Mouse (Mus musculus): ENCODE data around the gene Nxnl1. TPM values are rescaled to one million over a fixed set of nuclear protein-coding genes. Genes with fewer than 3 reads are reported as not detected.

Nxnl1 gene
- polyA plus RNA-seq, 1 experiment from 2014 or later = 0.18 TPM

GRCm38 (mm10) chr8:71598375-71598774 lies 32.0 kb upstream of the Nxnl1 start:
- Histone ChIP-seq H3K9ac (ENCODE audit: low read length) (no peak overlapping the region), H3K27ac (ENCODE audit: low read length) (no peak overlapping the region), H3K36me3 (ENCODE audit: control insufficient read depth, insufficient read depth) (no peaks in the 10 kb centered on the region), H3K27me3 (ENCODE audit: control insufficient read depth, insufficient read depth, low read length) (peaks cover 23% of the 10 kb centered on the region), H3K9me3 (replicated peaks; ENCODE audit: control insufficient read depth, low read length) (no peaks in the 10 kb centered on the region), H3K4me2 (ENCODE audit: low read depth, low read length) (no peak overlapping the region), H3K4me1 (ENCODE audit: control insufficient read depth, insufficient read depth, low read length) (peaks cover 22% of the 10 kb centered on the region), H3K4me3 (ENCODE audit: low read length) (no peak overlapping the region)
- no peak for ATAC-seq (replicated peaks; ENCODE audit: extremely low read depth, insufficient read depth, low FRiP score)

DNA sequence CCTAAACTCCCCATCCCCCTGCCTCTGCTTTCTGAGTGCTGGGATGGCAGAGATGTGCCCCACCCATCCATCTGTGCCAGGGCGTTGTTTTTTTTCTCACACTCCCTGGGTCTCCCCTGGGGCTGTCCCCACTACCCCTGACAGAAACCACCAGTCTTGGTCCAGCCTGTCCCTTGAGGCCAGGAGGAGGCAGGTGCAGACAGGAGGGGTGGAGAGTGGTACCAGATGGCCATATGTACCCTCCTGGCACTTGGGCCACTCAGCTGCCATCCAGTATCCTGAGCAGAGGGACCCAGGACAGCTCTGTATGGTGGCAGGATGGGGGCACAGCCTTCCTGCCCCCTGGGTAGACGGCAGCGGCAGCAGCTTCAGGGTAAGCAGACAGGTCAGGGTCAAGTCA lies 31.1 kb upstream of the Nxnl1 start, which contains the start of gene Fam129c:
Gene Fam129c (plus strand): TSS at position 198 of the 400 bp plus-strand sequence.
- no peak within 1 kb of the TSS for H3K9ac ChIP-seq (ENCODE audit: low read length)
- no peak within 1 kb of the TSS for H3K4me3 ChIP-seq (ENCODE audit: low read length)
- no peak within 1 kb of the TSS for H3K4me2 ChIP-seq (ENCODE audit: low read depth, low read length)
- peaks cover 18% of the 10 kb centered on the region for H3K27me3 ChIP-seq (ENCODE audit: control insufficient read depth, insufficient read depth, low read length)
- no peaks in the 10 kb centered on the region for H3K36me3 ChIP-seq (ENCODE audit: control insufficient read depth, insufficient read depth)
- H3K4me1 ChIP-seq (ENCODE audit: control insufficient read depth, insufficient read depth, low read length) = peaks cover 21% of the 10 kb centered on the region
- no peak for ATAC-seq (replicated peaks; ENCODE audit: extremely low read depth, insufficient read depth, low FRiP score)
- no peak within 1 kb of the TSS for H3K27ac ChIP-seq (ENCODE audit: low read length)
- WGBS = 81% methylated on average over 3 of the region's 3 CpGs
- no peaks in the 10 kb centered on the region for H3K9me3 ChIP-seq (replicated peaks; ENCODE audit: control insufficient read depth, low read length)

- WGBS = 70% methylated on average over 4 of the region's 4 CpGs
- Histone ChIP-seq H3K4me1 (ENCODE audit: control insufficient read depth, insufficient read depth, low read length) (peaks cover 15% of the 10 kb centered on the region), H3K9ac (ENCODE audit: low read length) (no peak overlapping the region), H3K36me3 (ENCODE audit: control insufficient read depth, insufficient read depth) (no peaks in the 10 kb centered on the region), H3K4me3 (ENCODE audit: low read length) (no peak overlapping the region), H3K9me3 (replicated peaks; ENCODE audit: control insufficient read depth, low read length) (no peaks in the 10 kb centered on the region), H3K27me3 (ENCODE audit: control insufficient read depth, insufficient read depth, low read length) (peaks cover 11% of the 10 kb centered on the region), H3K27ac (ENCODE audit: low read length) (no peak overlapping the region), H3K4me2 (ENCODE audit: low read depth, low read length) (no peak overlapping the region)
- no peak for ATAC-seq (replicated peaks; ENCODE audit: extremely low read depth, insufficient read depth, low FRiP score)
Measured at GRCm38 (mm10) chr8:71596798-71597197, 30.4 kb upstream of the Nxnl1 start.

GRCm38 (mm10) chr8:71596384-71596783 lies 30.0 kb upstream of the Nxnl1 start:
- H3K9ac ChIP-seq (ENCODE audit: low read length) = no peak overlapping the region
- ATAC-seq (replicated peaks; ENCODE audit: extremely low read depth, insufficient read depth, low FRiP score) = no peak

GRCm38 (mm10) chr8:71595862-71596261 lies 29.5 kb upstream of the Nxnl1 start:
- WGBS = 8% methylated on average over 27 of the region's 27 CpGs
- H3K4me1 ChIP-seq (ENCODE audit: control insufficient read depth, insufficient read depth, low read length) = peaks cover 18% of the 10 kb centered on the region
- 0 out of 2 replicates have a peak, but pooled peaks have one; percentile 5 for ATAC-seq (replicated peaks; ENCODE audit: extremely low read depth, insufficient read depth, low FRiP score)
- H3K4me3 ChIP-seq (ENCODE audit: low read length) = no peak overlapping the region
- no peak overlapping the region for H3K9ac ChIP-seq (ENCODE audit: low read length)
- no peaks in the 10 kb centered on the region for H3K36me3 ChIP-seq (ENCODE audit: control insufficient read depth, insufficient read depth)
- no peak overlapping the region for H3K27ac ChIP-seq (ENCODE audit: low read length)
- H3K9me3 ChIP-seq (replicated peaks; ENCODE audit: control insufficient read depth, low read length) = no peaks in the 10 kb centered on the region
- H3K4me2 ChIP-seq (ENCODE audit: low read depth, low read length) = no peak overlapping the region
- H3K27me3 ChIP-seq (ENCODE audit: control insufficient read depth, insufficient read depth, low read length) = peaks cover 6% of the 10 kb centered on the region

More at GRCm38 (mm10) chr8:71596384-71596783, 30.0 kb upstream of the Nxnl1 start:
- no peak overlapping the region for H3K27ac ChIP-seq (ENCODE audit: low read length)
- WGBS = 54% methylated on average over 6 of the region's 6 CpGs
- H3K4me2 ChIP-seq (ENCODE audit: low read depth, low read length) = no peak overlapping the region
- no peaks in the 10 kb centered on the region for H3K36me3 ChIP-seq (ENCODE audit: control insufficient read depth, insufficient read depth)
- H3K4me3 ChIP-seq (ENCODE audit: low read length) = no peak overlapping the region
- no peaks in the 10 kb centered on the region for H3K9me3 ChIP-seq (replicated peaks; ENCODE audit: control insufficient read depth, low read length)
- peaks cover 15% of the 10 kb centered on the region for H3K4me1 ChIP-seq (ENCODE audit: control insufficient read depth, insufficient read depth, low read length)
- H3K27me3 ChIP-seq (ENCODE audit: control insufficient read depth, insufficient read depth, low read length) = peaks cover 7% of the 10 kb centered on the region

DNA sequence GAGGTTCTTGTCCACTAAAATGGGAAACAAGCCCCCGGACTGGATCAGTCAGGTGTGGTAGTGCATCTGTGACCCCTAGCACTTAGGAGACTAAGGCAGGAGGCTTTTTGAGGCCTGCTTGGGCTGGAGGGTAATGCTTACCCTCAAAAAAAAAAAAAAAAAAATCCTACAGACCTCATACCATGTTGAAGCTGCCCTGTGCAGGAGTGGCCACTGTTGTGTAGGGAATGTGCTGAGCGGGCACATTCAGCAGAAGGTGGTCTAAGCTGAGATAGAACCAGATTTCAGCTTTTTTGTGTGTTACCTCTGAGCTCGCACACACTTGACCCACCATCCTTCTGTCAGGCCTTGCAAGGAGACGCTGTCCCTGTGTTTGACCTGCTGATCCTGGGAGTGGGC lies 27.9 kb upstream of the Nxnl1 start:
- ATAC-seq (replicated peaks; ENCODE audit: extremely low read depth, insufficient read depth, low FRiP score) = no peak
- Histone ChIP-seq H3K9ac (ENCODE audit: low read length) (no peak overlapping the region), H3K27ac (ENCODE audit: low read length) (no peak overlapping the region), H3K4me3 (ENCODE audit: low read length) (no peak overlapping the region), H3K4me1 (ENCODE audit: control insufficient read depth, insufficient read depth, low read length) (peaks cover 22% of the 10 kb centered on the region), H3K27me3 (ENCODE audit: control insufficient read depth, insufficient read depth, low read length) (no peaks in the 10 kb centered on the region), H3K9me3 (replicated peaks; ENCODE audit: control insufficient read depth, low read length) (no peaks in the 10 kb centered on the region), H3K36me3 (ENCODE audit: control insufficient read depth, insufficient read depth) (no peaks in the 10 kb centered on the region), H3K4me2 (ENCODE audit: low read depth, low read length) (no peak overlapping the region)
- WGBS = 95% methylated on average over 4 of the region's 4 CpGs

GRCm38 (mm10) chr8:71593556-71594323 lies 27.3 kb upstream of the Nxnl1 start:
- Histone ChIP-seq H3K9ac (ENCODE audit: low read length) (no peak overlapping the region), H3K4me2 (ENCODE audit: low read depth, low read length) (no peak overlapping the region), H3K9me3 (replicated peaks; ENCODE audit: control insufficient read depth, low read length) (no peaks in the 10 kb centered on the region), H3K36me3 (ENCODE audit: control insufficient read depth, insufficient read depth) (no peaks in the 10 kb centered on the region), H3K4me3 (ENCODE audit: low read length) (no peak overlapping the region), H3K4me1 (ENCODE audit: control insufficient read depth, insufficient read depth, low read length) (peaks cover 22% of the 10 kb centered on the region), H3K27me3 (ENCODE audit: control insufficient read depth, insufficient read depth, low read length) (no peaks in the 10 kb centered on the region), H3K27ac (ENCODE audit: low read length) (no peak overlapping the region)
- WGBS = 88% methylated on average over 8 of the region's 8 CpGs
- no peak for ATAC-seq (replicated peaks; ENCODE audit: extremely low read depth, insufficient read depth, low FRiP score)

GRCm38 (mm10) chr8:71592374-71593170 lies 26.2 kb upstream of the Nxnl1 start:
- peak overlapping the region; percentile 98 for H3K9ac ChIP-seq (ENCODE audit: low read length)
- H3K27ac ChIP-seq (ENCODE audit: low read length) = peak overlapping the region; percentile 100
- no peaks in the 10 kb centered on the region for H3K27me3 ChIP-seq (ENCODE audit: control insufficient read depth, insufficient read depth, low read length)
- H3K4me3 ChIP-seq (ENCODE audit: low read length) = peak overlapping the region; percentile 87
- peak; percentile 78 for ATAC-seq (replicated peaks; ENCODE audit: extremely low read depth, insufficient read depth, low FRiP score)
- peak overlapping the region; percentile 98 for H3K4me2 ChIP-seq (ENCODE audit: low read depth, low read length)
- peaks cover 22% of the 10 kb centered on the region for H3K4me1 ChIP-seq (ENCODE audit: control insufficient read depth, insufficient read depth, low read length)
- H3K36me3 ChIP-seq (ENCODE audit: control insufficient read depth, insufficient read depth) = no peaks in the 10 kb centered on the region
- 4% methylated on average over 60 of the region's 60 CpGs for WGBS
- no peaks in the 10 kb centered on the region for H3K9me3 ChIP-seq (replicated peaks; ENCODE audit: control insufficient read depth, low read length)

Data from heart, embryonic 16.5 days (tissue).